Mouse (Mus musculus) megakaryocyte, embryonic 14.5 days (primary cell): ENCODE results near the gene Per2.

ENCODE experiments used
- FLI1 ChIP-seq: IDR thresholded peaks from 2 replicates; pipeline ENCODE4 v1.6.1; 2012; ENCODE audit warnings: low read length, inconsistent platforms, mixed read lengths
- GATA1 ChIP-seq: IDR thresholded peaks from 3 replicates; pipeline ENCODE4 v1.6.1; 2012; ENCODE audit warnings: mixed read lengths, low read length, inconsistent platforms, borderline replicate concordance

GRCm38 (mm10) chr1:91419862-91420600, 39.1 kb downstream of the Per2 start:
- TF ChIP-seq GATA1 = no peak
- no peak for TF ChIP-seq FLI1
